Mouse (Mus musculus): Measurements from ENCODE around the gene Lax1. TPM values are rescaled to one million over a fixed set of nuclear protein-coding genes. Genes with fewer than 3 reads are reported as not detected.
"Not testable (repeated sequence)": the region's sequence is repeated elsewhere in the genome, so short reads cannot be mapped to it uniquely, and the experiment has no call there.

Gene Lax1
- polyA plus RNA-seq, 1 experiment from 2014 or later: 0.58 TPM

- Histone ChIP-seq H3K4me1 (peaks cover 17% of the 10 kb centered on the region; the same call in 1 of the 2 replicates), H3K9me3 (no peaks in the 10 kb centered on the region), H3K9ac (no peak overlapping the region), H3K27me3 (replicated peaks) (no peaks in the 10 kb centered on the region), H3K36me3 (peaks cover 11% of the 10 kb centered on the region; the same call in 1 of the 2 replicates), H3K4me2 (no peak overlapping the region), H3K4me3 (replicated peaks) (no peak overlapping the region), H3K27ac (no peak overlapping the region)
- 58% methylated on average over 6 of the region's 6 CpGs for WGBS
- no peak for ATAC-seq (ENCODE audit: insufficient read depth, low FRiP score, low read depth)
Measured at GRCm38 (mm10) chr1:133711376-133711775, 21.5 kb upstream of the Lax1 start.

- Histone ChIP-seq H3K9ac (no peak overlapping the region), H3K36me3 (peaks cover 11% of the 10 kb centered on the region; the same call in 1 of the 2 replicates), H3K4me1 (peaks cover 17% of the 10 kb centered on the region; the same call in 1 of the 2 replicates), H3K27ac (0 out of 2 replicates have a peak overlapping the region, but pooled peaks have one; percentile 11), H3K4me2 (no peak overlapping the region), H3K4me3 (replicated peaks) (no peak overlapping the region), H3K27me3 (replicated peaks) (no peaks in the 10 kb centered on the region), H3K9me3 (no peaks in the 10 kb centered on the region)
- 64% methylated on average over 6 of the region's 6 CpGs for WGBS
- no peak for ATAC-seq (ENCODE audit: insufficient read depth, low FRiP score, low read depth)
Measured at GRCm38 (mm10) chr1:133710895-133711294, 21.0 kb upstream of the Lax1 start.

- 69% methylated on average over 3 of the region's 3 CpGs for WGBS
- peaks cover 17% of the 10 kb centered on the region; the same call in 1 of the 2 replicates for H3K4me1 ChIP-seq
- ATAC-seq (ENCODE audit: insufficient read depth, low FRiP score, low read depth): no peak
Measured at GRCm38 (mm10) chr1:133709292-133709691, 19.4 kb upstream of the Lax1 start.

GRCm38 (mm10) chr1:133701824-133702223 is 11.9 kb upstream of the Lax1 start:
- H3K4me3 ChIP-seq (replicated peaks); H3K9ac ChIP-seq; H3K4me2 ChIP-seq; H3K4me1 ChIP-seq; H3K36me3 ChIP-seq; H3K9me3 ChIP-seq; H3K27ac ChIP-seq; ATAC-seq (ENCODE audit: insufficient read depth, low FRiP score, low read depth); H3K27me3 ChIP-seq (replicated peaks): not testable (repeated sequence)
- WGBS: 20% methylated on average over 1 of the region's 2 CpGs

More at GRCm38 (mm10) chr1:133709292-133709691, 19.4 kb upstream of the Lax1 start:
- Histone ChIP-seq H3K9me3 (no peaks in the 10 kb centered on the region), H3K4me2 (no peak overlapping the region), H3K27ac (no peak overlapping the region), H3K36me3 (0 out of 2 replicates have a peak, but pooled peaks cover 6% of the 10 kb centered on the region), H3K9ac (no peak overlapping the region), H3K4me3 (replicated peaks) (no peak overlapping the region), H3K27me3 (replicated peaks) (no peaks in the 10 kb centered on the region)

GRCm38 (mm10) chr1:133697935-133698620 is 8.2 kb upstream of the Lax1 start:
- H3K27me3 ChIP-seq (replicated peaks): no peaks in the 10 kb centered on the region
- no peaks in the 10 kb centered on the region for H3K9me3 ChIP-seq
- H3K4me3 ChIP-seq (replicated peaks): no peak overlapping the region
- H3K4me1 ChIP-seq: peaks cover 23% of the 10 kb centered on the region
- no peak for ATAC-seq (ENCODE audit: insufficient read depth, low FRiP score, low read depth)
- 92% methylated on average over 12 of the region's 12 CpGs for WGBS
- no peak overlapping the region for H3K4me2 ChIP-seq
- H3K9ac ChIP-seq: no peak overlapping the region
- H3K27ac ChIP-seq: no peak overlapping the region
- no peaks in the 10 kb centered on the region for H3K36me3 ChIP-seq

- 22% methylated on average over 7 of the region's 7 CpGs for WGBS
- no peaks in the 10 kb centered on the region for H3K27me3 ChIP-seq (replicated peaks)
- H3K27ac ChIP-seq: peak overlapping the region; percentile 86
- H3K4me2 ChIP-seq: no peak overlapping the region
- peak; percentile 78; the same call in 1 of the 2 replicates for ATAC-seq (ENCODE audit: insufficient read depth, low FRiP score, low read depth)
- no peaks in the 10 kb centered on the region for H3K9me3 ChIP-seq
- no peak overlapping the region for H3K9ac ChIP-seq
- no peak overlapping the region for H3K4me3 ChIP-seq (replicated peaks)
- no peaks in the 10 kb centered on the region for H3K36me3 ChIP-seq
- H3K4me1 ChIP-seq: peaks cover 23% of the 10 kb centered on the region
Measured at GRCm38 (mm10) chr1:133695901-133696300, 6.0 kb upstream of the Lax1 start.

- WGBS: 90% methylated on average over 1 of the region's 1 CpGs
- peak overlapping the region; percentile 86 for H3K27ac ChIP-seq
- no peak for ATAC-seq (ENCODE audit: insufficient read depth, low FRiP score, low read depth)
- peaks cover 23% of the 10 kb centered on the region for H3K4me1 ChIP-seq
- H3K4me3 ChIP-seq (replicated peaks): no peak overlapping the region
- H3K4me2 ChIP-seq: no peak overlapping the region
- H3K9ac ChIP-seq: no peak overlapping the region
- no peaks in the 10 kb centered on the region for H3K36me3 ChIP-seq
- H3K27me3 ChIP-seq (replicated peaks): no peaks in the 10 kb centered on the region
- no peaks in the 10 kb centered on the region for H3K9me3 ChIP-seq
Measured at GRCm38 (mm10) chr1:133694876-133695275, 5.0 kb upstream of the Lax1 start.

- Histone ChIP-seq H3K4me3 (replicated peaks) (no peak overlapping the region), H3K9me3 (no peaks in the 10 kb centered on the region), H3K27me3 (replicated peaks) (no peaks in the 10 kb centered on the region), H3K4me2 (no peak overlapping the region), H3K27ac (peak overlapping the region; percentile 86), H3K4me1 (peaks cover 23% of the 10 kb centered on the region), H3K9ac (no peak overlapping the region), H3K36me3 (no peaks in the 10 kb centered on the region)
- ATAC-seq (ENCODE audit: insufficient read depth, low FRiP score, low read depth): 0 out of 2 replicates have a peak, but pooled peaks have one; percentile 15
- WGBS: 11% methylated on average over 1 of the region's 1 CpGs
Measured at GRCm38 (mm10) chr1:133694301-133694700, 4.4 kb upstream of the Lax1 start.

- 66% methylated on average over 11 of the region's 11 CpGs for WGBS
- no peak for ATAC-seq (ENCODE audit: insufficient read depth, low FRiP score, low read depth)
- Histone ChIP-seq H3K9me3 (no peaks in the 10 kb centered on the region), H3K27me3 (replicated peaks) (no peaks in the 10 kb centered on the region), H3K4me1 (peaks cover 23% of the 10 kb centered on the region), H3K4me3 (replicated peaks) (no peak overlapping the region), H3K36me3 (no peaks in the 10 kb centered on the region), H3K9ac (no peak overlapping the region), H3K27ac (peak overlapping the region; percentile 86), H3K4me2 (no peak overlapping the region)
Measured at GRCm38 (mm10) chr1:133693536-133694114, 3.7 kb upstream of the Lax1 start.

GRCm38 (mm10) chr1:133692195-133692594 is 2.3 kb upstream of the Lax1 start:
- no peak for ATAC-seq (ENCODE audit: insufficient read depth, low FRiP score, low read depth)
- no peak overlapping the region for H3K4me3 ChIP-seq (replicated peaks)
- WGBS: 46% methylated on average over 4 of the region's 4 CpGs
- H3K9me3 ChIP-seq: no peaks in the 10 kb centered on the region
- H3K36me3 ChIP-seq: no peaks in the 10 kb centered on the region
- H3K27ac ChIP-seq: no peak overlapping the region
- H3K9ac ChIP-seq: no peak overlapping the region
- no peaks in the 10 kb centered on the region for H3K27me3 ChIP-seq (replicated peaks)
- no peak overlapping the region for H3K4me2 ChIP-seq
- peaks cover 23% of the 10 kb centered on the region for H3K4me1 ChIP-seq

- Histone ChIP-seq H3K27ac (no peak overlapping the region), H3K4me1 (peaks cover 21% of the 10 kb centered on the region), H3K4me2 (no peak overlapping the region), H3K9ac (no peak overlapping the region), H3K36me3 (no peaks in the 10 kb centered on the region), H3K9me3 (no peaks in the 10 kb centered on the region), H3K4me3 (replicated peaks) (no peak overlapping the region), H3K27me3 (replicated peaks) (no peaks in the 10 kb centered on the region)
- WGBS: 91% methylated on average over 6 of the region's 6 CpGs
- ATAC-seq (ENCODE audit: insufficient read depth, low FRiP score, low read depth): no peak
Measured at GRCm38 (mm10) chr1:133691046-133691445, 1.1 kb upstream of the Lax1 start.

- H3K9ac ChIP-seq: no peak overlapping the region
- WGBS: 56% methylated on average over 7 of the region's 7 CpGs
- no peaks in the 10 kb centered on the region for H3K36me3 ChIP-seq
- H3K4me3 ChIP-seq (replicated peaks): no peak overlapping the region
- no peaks in the 10 kb centered on the region for H3K9me3 ChIP-seq
- no peaks in the 10 kb centered on the region for H3K4me1 ChIP-seq
- no peaks in the 10 kb centered on the region for H3K27me3 ChIP-seq (replicated peaks)
- ATAC-seq (ENCODE audit: insufficient read depth, low FRiP score, low read depth): no peak
- no peak overlapping the region for H3K4me2 ChIP-seq
- H3K27ac ChIP-seq: no peak overlapping the region
Measured at GRCm38 (mm10) chr1:133688301-133688700, 1.6 kb downstream of the Lax1 start.

Measured in stomach, embryonic 15.5 days (tissue).